Mouse (Mus musculus) brain, embryonic 18.5 days (tissue): Measurements from ENCODE around the gene Dmbx1.

Experiments used
- DNase-seq: peaks from one replicate; pipeline ENCODE4 v3.0.0-alpha.2; 2012; ENCODE audit warnings: low read depth, low spot score

The Dmbx1 gene

DNA sequence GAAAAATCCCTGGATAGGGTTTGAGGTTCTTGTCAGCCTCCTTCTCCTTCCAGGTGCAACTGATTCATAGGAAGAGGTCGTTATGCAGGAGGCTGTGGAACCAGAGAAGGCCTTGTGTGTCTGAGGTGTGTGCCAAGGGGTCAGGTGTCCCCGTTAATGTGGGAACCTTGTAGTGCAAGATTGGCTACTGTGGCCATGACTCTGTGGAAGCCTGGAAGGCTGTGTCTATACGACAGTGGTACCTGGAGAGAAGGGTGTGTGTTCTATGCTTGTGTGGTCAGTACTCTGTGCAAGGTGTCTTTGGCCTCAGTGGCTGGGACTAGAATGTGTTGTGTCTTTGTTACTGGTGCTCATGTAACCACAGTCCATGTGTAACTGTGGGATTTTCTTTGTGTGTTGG is 955 bp upstream of the Dmbx1 start:
- DNase-seq: no peak

DNA sequence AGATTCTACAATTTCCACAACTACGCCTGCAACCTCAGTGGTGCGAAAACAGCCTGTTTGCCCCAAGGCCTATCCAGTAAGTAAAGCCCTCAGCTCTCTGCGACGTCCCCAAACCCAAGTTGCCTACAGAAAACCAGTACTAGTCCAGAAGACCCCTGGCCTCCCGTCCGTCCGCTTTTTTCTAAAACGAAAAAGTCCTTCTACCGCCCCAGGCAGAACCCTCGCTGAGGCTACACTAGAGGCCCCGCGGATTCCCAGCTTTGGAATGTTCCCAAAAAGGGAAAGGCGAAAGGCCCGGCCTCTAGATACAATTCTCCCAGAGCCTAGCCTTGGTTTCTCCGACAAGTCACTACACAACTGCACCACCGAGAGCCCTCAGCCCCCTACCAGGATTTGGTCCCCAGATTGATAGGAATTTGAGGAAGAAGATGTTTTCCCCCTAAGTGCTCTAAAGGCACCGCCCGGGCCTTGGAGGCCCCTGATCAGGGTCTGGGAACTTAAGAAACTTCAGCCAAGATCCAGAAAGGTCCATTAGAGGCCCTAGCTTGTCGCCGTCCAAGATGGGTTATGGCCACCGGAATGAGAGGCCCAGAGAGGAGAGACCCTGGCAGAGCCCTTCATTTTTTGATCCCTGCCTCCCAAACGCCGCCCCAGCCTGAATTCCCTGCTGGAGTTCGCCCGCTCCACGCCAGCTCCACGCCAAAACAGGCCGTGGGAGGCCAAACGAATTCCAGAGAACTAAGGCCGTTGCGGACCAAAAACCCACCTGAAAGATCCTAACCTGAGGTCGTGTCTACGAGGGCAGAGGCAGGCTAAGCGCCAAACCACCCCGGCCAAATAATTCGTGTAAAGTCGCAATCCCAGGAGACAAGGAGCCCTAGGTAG is 1.2 kb downstream of the Dmbx1 start:
- no peak for DNase-seq

DNA sequence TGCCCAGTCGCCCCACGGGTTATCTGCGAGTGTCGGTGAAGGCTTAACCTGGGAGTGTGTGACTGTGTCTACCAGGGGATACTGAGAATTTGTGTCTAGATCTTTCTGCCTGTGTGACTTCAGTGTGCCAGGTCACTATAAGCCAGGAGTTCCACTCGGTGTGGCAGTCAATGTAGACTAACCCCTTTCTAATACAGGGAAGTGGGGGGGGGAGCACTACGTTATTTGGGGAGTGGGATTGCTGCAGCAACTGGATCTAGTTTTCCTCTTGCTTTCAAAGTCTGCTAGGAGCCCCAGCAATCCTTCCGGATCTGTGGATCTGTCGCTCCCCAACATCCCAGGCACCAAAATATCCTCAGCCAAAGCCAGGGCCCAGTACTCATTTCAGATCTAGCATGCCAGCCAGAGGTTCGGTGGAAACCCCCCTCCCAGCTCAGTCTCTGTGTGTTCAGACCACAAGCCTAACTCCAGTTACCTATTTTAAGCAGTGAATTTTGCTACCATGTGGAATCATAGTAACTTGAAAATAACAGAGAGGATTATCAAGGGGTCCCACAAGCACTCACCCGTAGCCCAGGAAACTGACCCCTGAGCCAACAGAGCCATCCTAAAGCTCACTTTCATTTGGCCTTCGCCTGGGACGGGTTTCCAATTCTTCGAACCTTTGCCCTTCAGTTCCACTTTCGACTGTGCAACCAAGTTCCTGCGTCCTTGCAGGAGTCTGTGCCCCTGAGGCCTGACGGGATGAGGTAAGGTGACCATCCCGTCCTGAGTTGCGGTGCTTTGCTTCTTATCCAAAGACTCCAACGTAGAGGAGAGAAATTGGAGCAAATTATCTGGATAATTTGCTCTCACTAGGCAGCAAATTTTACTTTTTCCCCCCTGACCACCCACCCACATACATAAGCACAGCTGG is 2.4 kb downstream of the Dmbx1 start:
- no peak for DNase-seq

DNA sequence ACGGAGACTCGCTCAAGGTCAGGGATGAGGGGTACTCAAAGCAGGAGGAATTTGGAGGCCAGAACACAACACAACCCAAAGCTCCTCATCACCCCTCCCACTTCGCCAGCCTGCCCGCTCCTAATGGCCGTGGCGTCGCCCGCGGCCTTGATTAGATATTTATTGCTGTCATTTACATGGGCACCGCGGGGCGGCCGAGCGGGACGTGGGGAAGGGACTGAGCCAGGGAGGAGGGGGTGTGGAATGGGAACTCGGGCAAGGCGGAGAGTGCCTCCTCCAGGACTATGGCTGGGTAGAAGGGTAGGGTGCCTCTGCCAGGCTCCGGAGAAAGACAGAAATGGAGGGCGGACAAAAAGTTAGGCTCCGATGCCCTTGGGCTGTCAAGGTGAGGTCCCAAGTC is 3.1 kb downstream of the Dmbx1 start:
- no peak for DNase-seq

DNA sequence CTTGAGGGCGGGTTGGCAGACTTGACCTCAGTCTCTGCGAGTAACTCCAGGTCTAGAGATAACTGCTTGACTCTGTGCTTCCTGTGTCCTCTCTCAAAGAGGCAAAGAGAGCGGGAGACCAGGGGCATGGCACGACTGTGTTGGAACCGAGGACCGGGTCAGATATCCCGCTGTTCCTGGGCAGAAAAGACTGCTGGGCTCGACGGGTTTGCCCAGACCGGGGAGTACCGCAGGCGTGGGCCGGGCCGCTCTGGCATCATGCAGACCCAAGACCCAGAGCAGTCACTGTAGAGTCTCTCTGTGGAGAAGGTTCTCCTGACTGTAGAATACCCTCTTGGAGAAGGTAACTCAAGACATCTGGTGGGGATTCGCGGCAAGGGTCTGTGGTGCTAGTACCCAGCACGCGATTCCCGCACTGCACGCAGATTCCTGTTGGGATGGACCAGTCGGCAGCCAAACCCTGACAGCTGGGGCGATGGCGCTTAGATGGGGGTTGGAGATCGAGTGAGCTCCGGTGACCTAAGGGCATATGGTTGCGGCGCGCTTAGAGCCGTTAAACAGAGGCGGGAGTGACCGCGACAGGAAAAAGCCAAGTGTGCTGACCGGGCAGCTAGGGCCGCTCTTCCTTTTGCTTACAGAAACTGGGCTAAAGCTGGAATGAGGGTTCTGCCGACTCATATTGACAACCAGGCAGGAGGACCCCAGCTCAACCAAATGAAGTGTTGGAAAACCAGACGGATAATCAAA is 3.7 kb downstream of the Dmbx1 start:
- no peak for DNase-seq

DNA sequence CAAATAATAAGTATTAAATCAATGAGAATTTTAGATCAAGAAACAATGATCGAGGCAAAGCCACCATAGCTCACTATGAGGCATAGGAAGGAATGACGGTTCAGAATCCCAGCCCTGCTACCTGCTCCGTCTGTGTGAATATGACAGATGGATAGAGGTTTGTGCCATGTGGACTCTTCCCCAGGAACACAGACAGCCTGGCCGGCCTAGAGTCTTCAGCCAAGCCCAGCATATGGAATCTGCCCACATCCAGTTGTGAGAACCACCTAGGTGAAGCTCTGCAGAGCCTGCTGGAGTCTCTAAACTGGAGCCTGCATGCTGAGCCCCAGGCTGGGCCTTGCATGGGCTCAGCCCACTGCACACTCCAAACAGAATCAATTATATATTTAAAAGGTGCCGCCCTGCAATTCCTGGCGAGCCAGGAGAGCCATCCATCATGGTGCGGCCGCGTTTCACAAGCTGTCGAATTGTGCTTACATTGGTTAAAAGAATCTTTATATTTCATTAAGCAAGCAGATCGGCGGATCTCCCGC is 8.1 kb downstream of the Dmbx1 start:
- no peak for DNase-seq

DNA sequence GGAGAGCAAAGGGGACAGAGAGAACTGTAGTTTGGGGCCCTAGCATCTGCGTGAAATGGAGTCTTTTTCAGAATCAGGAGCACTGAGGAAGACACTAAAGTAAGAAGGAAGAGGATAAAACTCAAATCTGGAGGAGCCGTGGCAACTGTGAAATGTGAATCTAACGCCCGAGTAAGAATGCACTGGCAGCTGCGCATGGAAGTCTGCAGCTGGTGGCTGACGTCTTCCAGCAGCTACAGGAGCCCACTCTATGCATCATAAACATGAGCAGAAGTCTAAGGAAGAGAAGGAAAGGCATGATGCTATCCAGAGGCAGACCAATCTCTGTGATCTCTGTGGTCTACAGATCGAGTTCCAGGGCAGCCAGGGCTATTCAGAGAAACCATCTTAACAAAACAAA is 12.1 kb downstream of the Dmbx1 start:
- no peak for DNase-seq

DNA sequence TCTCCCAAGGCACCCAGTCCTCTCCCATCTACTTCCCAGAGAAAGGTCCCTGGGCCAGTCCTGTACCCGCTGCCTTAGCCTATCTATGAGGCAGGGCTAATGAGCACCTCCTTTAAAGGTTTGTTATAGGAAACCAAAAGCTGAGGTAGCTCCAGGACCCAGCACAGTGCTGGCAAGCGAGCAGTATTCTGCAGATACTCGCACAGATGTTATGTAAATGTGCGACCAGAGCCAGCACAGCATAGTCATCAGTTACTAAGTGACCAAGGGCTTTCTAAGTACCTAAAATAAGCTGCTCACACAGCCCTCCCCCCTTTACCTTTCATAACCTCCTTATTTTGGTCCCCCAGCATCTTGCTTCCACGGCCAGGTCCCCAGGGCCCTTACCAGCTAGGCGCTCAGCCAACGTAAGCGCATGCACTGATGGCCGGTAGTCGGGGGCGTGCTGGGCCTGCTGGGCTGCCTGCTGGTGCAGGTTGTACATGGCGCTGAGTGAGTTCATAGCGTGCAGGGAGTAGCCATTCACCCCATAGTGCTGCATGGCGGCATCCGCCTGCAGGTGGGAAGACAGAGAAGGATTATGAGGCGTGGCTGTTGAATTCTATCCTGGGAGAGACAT is 16.4 kb downstream of the Dmbx1 start:
- no peak for DNase-seq

DNA sequence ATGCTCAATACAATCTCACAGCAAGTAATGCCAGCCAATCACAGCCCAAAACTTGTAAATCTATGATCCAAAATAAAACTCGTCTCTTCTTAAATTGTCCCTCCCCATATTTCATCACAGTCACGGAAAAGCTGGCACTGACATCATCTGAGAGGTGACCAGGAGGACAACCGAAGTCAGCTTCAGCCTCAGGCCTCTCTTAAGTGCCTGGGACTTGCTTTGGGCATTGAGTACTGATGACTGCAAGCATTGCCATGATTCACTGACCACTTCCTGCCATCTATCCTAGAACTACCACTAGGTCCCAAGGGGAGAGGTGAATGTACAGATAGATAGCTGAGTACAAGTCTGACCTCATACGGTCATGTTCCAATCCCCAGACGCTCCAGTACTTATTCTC is 17.0 kb downstream of the Dmbx1 start:
- no peak for DNase-seq

DNA sequence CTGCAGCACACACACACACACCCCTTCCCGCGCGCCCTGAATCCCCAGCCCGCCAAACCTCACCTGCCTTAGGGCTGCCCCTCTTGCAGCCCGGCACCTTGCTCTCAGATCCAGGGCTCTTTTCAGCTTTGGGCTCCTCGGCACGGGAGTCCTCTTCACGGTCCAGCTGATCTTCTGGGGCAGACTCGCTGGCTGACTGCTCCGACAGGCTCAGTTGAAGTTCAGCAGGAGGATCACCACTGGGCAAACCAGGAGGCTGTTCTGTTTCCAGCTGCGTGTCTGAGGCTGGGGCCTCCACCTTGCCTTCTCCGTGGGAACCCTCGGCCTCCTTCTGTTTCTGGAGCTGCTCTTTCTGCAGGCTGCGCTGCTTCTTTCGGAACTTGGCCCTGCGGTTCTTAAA is 19.8 kb downstream of the Dmbx1 start:
- DNase-seq: no peak

DNA sequence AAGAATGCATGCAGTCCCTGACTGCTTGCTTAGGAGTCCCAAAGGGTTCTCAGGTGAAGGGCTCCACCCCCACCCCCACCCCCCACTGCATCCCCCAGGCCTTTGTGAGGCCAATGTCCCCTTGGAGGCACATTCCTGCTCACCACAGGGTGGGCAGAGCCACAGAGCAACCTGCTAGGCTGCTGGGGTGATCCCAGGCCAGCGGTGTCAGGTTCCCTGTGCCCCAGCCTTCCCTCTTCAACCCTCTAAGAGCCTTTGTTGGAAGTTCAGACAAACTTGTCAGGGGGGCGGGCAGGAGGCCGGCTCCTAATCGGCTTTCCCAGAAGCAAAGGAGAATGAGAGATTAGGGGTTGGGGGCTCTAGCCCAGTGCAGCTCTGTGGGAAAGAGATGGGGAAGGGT is 28.1 kb downstream of the Dmbx1 start:
- DNase-seq: no peak

DNA sequence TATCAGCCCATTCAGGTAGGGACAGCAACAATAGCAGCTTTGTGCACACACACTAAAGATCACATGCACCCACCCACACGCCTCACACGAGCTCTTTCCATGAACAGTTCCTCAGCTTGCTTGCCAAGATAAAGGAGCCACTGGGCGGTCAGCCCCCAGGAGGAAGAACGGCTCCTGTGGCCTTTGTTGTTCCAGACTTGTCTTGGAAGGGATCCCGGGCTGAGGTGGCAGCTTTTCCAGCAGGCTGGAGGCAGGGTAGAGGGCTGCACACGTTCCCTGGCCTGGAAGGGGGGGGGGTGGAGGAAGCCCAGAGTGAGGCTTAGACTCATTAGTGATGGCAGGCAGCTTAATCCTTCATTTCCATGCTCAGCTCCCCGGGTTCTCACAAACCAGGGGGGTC is 31.1 kb downstream of the Dmbx1 start:
- DNase-seq: peak; percentile 18

DNA sequence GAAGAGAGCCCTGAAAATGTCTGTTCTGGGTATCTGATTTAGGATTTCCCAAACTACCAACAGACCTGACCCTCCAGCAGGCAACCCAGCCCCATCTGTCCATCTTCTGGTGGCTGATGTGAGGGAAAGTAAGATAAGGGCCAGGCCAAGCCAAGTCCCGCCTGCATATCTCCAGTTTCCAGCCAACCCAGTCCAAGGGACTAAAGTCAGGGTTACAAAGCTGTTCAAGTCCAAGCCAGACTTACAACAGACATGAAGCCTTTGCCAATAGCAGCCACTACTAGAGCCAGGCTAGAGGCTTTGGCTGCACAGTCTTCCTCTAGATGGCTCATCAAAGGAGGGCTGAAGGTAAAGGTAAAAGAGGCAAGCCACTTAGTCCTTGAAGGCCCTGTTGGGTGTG is 31.7 kb downstream of the Dmbx1 start:
- no peak for DNase-seq

DNA sequence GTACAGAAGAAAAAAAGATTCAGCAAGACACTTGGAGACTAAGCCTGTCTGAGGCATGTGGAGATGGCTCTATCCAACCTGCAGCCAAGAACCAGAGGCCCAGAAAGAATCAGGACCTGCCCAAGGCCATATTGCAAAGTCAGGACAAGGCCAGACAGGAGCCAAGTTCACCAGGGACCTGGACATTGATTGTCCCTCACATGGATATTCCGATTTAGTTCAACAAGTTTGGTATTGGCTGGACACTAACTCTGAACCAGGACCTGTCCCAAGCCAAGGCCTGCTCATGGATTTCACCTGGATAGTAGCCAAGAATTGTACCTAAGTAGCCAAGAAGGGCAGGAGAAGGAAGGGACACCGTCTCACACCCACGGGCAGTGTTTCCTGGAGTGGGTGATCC is 32.9 kb downstream of the Dmbx1 start:
- no peak for DNase-seq

DNA sequence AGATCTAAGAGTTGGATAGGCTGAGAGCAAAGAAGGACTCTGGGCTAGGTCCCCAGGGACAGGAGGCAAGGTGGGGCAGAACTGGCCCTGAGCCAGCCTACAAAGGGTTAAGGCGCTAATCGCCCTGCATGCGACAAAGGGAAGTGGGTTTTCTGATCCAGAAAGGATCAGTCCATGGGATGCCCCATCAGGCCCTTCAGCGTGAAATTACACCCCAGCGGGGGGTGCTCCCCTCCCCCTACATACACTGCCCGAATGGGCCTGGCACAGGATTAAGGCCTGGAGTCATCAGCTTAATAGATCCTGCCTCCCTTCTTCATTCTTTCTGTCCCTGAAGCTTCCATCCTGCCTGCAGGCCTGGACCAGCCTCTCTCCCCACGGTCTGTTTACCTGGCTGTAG is 34.0 kb downstream of the Dmbx1 start:
- no peak for DNase-seq

DNA sequence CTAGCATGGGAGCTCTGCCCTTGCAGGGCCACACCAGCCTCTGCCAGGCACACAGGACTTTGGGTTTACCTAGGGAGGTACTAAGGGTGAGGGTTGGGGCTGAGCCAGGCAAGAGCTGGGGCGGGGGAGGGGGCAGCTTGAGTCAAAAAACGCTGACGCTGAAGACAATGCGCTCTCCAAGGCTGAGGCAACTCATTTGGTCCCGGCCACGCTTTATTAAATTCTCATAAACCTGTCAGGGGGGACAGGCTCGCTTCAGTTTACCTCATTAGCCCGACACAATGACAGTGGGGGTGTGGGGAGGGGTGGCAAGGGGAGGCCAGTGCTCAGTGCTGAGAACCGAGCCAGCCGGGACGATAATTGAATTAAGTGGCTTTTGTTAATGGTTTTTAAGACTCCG is 35.4 kb downstream of the Dmbx1 start:
- no peak for DNase-seq

DNA sequence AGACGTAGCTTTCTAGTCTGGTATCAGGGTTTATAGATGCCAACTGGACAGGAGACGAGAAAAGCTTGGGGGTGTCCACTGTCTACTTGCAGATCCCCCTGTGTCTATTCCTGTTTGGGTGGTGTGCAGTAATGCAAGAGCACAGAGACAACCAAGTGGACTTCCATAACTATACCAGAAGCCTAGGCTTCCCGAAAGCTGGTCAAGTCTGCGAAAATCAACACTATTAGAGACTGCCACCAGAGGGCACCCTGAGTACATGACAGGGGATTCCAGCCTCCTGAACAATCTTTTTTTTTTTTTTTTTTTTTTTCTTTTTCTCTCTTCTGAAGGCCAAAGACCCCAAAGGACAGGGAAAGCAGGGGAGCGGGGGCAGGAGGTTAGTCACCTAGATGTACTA is 36.9 kb downstream of the Dmbx1 start:
- DNase-seq: peak; percentile 60

DNA sequence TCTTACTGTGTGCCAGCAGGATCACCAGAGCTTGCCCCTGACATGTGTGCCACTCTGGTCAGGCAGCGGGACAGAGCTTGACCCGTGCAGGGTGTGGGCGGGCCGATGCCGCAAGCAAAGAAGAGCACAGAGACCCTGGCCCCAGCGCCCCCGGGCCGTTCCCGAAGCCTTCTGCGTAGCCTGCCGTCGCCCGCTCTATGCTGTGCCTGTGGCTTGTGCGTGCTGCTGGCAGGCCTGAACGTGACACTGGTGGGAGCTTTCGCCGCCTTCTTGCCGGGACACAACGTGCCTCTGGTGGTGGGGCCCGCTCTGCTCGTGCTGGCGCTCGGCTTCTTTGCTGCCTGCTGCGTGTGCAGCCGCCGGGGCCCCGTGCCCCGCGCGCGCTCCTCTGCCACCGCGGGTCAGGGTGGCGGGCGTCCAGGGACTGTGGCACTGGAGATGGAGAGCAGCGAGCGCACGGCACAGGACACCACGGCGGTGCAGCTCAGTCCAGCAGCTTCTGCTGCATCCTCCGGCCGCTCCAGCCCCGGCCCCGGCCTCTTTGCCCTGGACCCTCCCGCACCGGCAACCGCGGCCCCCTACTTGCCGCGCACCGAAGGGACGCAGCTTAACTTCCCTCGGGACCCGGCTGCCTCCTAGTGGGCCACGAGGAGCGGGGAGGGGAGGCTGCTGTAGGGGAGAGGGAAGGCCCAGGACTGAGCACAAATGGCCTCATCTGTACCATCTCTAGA is 41.7 kb downstream of the Dmbx1 start:
- no peak for DNase-seq

DNA sequence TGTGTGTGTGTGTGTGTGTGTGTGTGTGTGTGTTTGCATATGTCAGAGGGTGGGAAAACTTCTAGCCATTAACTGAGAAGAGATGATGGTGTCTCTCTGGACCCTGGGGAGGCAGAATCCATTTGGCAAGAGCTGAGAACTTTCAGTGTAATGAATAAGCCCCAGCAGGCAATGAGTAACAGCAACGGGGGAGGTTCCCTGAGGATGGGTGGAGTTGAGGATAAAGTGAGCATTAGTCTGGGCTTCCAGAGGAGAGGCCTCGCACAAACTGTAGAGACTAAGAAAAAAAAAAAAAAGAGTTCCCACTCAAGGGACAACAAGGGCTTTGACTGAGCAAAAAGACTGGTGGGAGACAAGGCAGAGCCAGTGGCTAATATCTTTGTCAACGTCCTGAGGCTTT is 45.4 kb downstream of the Dmbx1 start:
- DNase-seq: no peak

DNA sequence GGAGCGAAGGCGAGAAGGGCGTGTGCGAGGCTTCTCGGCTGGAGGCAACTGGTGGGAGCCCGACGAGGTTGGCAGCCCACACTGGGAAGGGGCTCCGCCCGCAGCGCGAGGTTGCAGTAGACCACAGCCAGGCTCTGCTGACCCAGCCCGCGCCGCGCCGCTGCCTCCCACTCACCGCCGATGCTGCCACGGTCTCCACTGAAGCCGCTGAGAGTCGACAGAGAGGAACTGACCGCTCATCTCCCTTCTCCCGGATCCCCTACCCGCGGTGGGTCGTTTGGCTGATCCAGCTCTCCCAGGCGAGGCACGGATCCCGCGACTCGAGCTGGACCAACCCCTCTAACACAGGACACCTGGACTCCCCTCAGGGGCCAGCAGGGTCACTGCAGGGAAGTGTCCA is 49.2 kb downstream of the Dmbx1 start, which contains the start of gene 6430628N08Rik:
6430628N08Rik (plus strand) TSS at position 113 of the 400 bp plus-strand sequence.
- DNase-seq: no peak

DNA sequence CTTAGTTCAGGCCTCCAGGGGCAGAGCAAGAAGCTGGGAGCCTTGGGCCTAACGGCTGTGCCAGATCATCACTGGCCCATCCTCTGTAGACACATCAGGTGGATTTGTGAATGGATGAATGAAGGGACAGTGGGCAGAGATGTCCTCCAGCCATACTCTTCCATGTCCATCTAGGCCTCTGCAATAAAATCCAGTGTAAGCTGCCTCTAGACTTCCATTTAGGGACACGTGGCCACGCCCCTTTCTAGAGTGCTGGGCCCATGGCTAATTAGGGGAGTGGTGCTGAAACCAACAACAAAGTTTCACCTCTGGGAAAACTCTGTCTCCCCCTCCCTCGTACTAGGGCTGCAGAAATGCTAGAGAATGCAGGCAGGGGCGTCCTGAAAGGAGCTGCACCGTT is 49.7 kb downstream of the Dmbx1 start:
- DNase-seq: no peak
